Mouse (Mus musculus): Measurements from ENCODE around the gene Slc22a4.

- TF ChIP-seq POLR2A (IDR thresholded peaks at IDR 0.05; ENCODE audit: low read depth, low read length): no peak
- TF ChIP-seq CTCF (IDR thresholded peaks at IDR 0.05; ENCODE audit: borderline replicate concordance, insufficient read depth, low read length): no peak
Observed at GRCm38 (mm10) chr11:54008416-54008920, 19.4 kb downstream of the Slc22a4 start.
